Mouse (Mus musculus) forelimb bud, embryonic 11.5 days (tissue): ENCODE data around the gene Gm28043.
"Not testable (repeated sequence)": the region's sequence is repeated elsewhere in the genome, so short reads cannot be mapped to it uniquely, and the experiment has no call there.

Experiments
- DNase-seq: peaks from one replicate; pipeline ENCODE4 v3.0.0-alpha.2; 2012; ENCODE audit warnings: low read depth, low spot score

Gm28043 gene

DNA sequence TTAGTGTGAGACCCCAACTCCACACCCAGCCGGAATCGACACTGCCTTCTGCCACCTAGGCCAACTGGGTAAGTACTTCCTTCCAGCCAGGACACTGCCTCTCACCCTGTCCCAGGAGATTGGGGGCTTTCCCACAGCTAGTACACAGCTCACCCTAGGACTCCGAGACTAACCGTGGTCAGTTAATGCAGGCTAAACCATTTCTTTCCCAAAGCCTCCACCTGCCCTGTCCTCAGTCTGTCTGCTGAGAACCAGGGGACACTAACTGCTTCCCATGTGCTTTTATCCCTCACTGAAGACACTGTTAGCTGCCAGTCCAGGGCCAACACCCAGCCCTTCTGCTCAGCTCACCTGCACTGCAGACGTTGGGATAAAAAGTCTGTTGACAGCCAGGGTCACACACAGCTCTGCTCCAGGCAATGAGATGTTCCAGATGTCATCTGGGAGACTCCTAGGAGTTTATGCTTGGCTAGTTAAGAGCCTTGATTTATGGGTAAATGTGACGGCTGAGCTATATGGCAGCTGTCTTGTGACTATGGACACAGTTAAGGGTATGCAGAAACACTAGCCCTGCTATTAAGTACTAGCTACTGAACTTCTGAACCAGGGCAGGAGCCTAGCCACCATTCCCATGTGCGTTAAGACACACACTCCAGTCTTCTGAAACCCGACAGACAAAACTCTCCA, 97.2 kb downstream of the Gm28043 start:
- DNase-seq, result peak; percentile 59

GRCm38 (mm10) chr17:29712565-29712964, 97.9 kb downstream of the Gm28043 start:
- peak; percentile 62 for DNase-seq

GRCm38 (mm10) chr17:29713734-29714133, 99.1 kb downstream of the Gm28043 start:
- DNase-seq, result not testable (repeated sequence)

DNA sequence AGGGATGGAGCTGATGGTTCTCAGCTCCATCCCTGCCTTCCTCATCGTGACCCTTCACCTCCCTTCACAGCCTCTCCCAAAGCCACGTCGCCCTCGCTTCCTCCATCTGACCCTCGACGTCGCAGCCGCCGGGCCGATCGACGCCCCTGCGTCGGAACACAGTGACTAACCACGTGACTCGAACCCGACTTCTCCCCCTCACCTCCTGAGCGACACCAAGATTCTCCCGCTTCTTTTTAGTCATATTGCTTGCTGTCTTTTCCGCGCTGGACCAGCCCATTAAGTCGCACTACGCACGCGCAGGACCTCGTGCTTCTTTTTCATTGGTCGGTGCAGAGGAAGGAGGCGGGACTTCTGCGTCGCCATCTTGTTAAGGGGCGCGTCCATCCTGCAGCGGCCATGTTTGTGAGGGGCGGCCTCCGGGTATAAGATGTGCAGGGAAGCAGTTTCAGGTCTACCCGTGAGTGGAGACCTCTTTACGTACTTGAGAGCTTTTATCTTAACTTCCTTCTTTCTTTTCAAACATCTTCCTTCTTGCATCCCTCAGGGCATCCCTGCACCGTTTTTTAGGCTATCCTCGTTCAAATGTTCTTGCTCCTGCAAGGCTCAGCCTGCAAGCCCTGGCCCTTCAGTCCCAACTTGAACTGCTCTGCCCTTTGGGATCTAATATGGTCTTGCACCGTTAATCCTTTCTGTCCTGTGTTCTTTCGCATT, 102.2 kb downstream of the Gm28043 start, which contains the start of gene Ccdc167:
TSS of gene Ccdc167 (minus strand) at position 313 of the 714 bp plus-strand sequence.
- DNase-seq, result peak; percentile 98

- no peak for DNase-seq
Observed at GRCm38 (mm10) chr17:29718660-29719059, 104.0 kb downstream of the Gm28043 start.

DNA sequence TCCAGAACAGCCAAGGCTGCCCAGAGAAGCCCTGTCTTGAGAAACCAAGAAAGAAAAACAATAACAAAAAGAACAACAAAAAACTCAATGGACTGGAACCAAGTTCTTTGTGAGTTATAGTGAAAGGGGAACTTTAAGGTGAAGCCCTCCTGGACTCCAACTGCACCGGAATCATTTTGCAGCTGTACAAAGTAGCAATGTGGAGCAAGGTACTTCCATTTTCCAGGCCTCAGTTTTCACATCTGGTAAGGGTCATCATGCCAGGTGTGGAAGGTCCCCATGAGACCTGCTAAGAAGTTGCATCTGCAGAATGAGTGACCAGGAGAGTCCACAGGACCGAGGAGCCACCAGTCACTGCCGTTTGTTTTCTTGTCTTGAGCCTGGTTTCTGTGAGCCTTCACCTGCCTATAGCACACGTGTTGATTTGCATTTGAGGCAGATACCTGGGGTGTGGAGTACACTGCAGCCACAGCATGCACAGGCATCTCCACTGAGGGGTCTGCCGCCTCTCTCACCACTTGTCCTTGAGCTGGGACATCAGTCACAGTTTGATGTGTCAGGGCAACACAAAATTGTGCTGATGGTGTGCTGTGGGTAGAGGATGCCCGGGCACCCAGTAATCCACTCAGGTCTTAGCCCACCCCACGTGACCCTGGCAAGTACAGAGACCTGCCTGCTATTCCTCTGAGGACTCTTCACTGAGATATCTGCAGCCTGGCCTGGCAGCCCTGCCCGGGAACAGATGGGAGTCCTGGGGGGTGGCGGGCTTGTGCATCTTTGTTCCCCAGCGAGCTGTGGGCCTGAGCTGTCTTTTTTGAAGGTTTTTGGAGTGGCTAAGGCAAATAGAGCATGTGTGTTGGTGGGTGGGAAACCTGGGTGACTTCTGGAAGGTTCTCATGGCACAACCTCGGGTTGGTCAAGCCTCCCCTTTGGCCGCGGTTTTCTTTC, 105.2 kb downstream of the Gm28043 start:
- no peak for DNase-seq

DNA sequence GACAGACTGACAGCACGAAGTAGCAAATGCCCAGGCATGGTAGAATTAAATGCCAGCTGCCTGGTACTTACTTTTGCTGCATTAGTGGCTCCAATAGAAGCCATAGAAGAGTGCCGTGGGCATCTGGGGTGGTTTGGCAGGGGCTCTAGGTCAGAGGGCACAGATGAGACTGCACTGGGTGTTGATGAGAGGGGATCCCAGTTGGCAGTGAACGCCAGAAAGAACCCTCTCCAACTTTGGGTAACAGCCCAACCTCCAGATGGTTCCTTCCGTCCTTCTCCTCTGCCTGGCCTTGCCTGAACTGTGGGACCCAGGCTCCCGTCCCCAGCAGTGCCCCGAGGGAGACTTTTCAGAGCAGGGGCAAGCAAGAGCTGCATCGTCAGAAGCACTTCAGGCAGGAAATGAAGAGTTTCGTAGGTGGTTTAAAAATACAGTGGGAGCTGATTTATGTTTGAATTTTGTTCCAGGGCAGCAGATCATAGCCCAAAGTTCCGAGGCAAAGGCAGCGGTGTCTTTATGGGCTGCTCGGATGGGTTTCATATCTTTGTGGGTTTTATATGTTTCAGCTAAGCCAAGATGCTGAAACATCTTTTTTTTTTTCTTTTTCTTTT, 106.2 kb downstream of the Gm28043 start:
- DNase-seq, result no peak

DNA sequence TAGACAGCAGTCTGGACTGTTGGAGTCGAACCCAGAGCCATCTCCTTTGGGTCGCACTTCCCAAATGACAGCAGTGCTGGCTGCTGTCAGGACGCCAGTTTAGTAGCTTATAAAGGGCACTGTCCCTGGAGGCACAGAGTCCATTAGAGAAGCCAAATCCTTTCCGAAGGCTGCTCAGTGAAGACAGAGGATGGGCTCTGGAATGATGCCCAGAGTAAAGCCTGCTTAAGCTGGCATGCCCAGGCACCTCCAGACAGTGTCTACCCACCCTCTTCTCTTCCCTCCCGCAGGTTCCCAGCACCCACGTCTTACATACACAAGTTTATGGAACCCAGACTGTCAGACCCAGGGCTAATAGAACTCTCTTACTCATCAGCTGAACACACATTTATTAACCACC, 109.9 kb downstream of the Gm28043 start:
- DNase-seq, result no peak

GRCm38 (mm10) chr17:29725027-29725620, 110.4 kb downstream of the Gm28043 start:
- no peak for DNase-seq

GRCm38 (mm10) chr17:29728082-29728481, 113.4 kb downstream of the Gm28043 start:
- no peak for DNase-seq

GRCm38 (mm10) chr17:29730510-29731265, 116.0 kb downstream of the Gm28043 start:
- no peak for DNase-seq

GRCm38 (mm10) chr17:29731266-29731952, 116.7 kb downstream of the Gm28043 start:
- DNase-seq, result no peak

GRCm38 (mm10) chr17:29731953-29732325, 117.3 kb downstream of the Gm28043 start:
- no peak for DNase-seq

DNA sequence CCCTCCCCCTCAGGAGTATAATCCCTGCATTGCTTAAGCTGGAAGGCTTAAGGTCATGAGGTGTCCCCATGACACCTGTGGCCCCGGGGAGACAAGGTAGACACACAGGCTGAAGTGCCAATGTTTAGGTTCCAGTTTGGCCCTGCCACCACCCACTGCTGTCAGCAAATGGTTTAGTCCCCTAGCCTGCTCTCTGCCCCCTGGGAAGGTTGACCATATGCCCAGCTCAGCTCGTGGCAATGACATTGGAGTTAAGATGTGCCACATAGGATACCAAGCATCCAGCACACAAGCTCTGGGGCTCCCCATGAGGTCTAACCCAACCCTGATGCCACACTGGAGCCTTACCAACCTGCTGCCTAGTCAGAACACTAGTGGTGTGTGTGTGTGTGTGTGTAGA, 117.8 kb downstream of the Gm28043 start:
- DNase-seq, result no peak

DNA sequence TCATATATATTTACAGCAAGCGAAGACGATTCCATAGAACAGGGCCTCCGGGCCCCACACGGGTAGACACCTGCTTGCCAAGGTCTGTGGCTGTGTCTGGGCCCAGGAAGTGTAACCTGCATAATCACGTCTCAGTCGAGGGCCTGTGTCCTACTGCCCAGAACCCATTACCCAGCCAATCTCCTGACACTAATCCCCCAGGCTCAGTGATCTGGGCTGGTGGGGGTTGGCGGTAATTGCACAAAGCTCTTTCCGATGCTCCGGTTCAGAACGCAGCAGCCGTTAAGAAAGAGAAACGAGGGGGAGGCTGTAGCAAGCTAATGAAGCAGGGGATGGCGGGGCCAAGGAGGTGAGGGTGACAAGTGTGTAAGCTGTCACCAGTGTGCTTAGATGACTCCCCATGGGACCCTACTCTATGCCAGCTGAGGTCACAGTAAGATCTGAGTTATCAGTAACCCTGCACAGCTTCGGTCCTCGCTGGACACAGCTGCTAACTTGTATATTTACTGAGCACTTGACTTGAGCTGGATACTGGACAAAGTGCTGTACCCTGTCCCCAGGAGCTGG, 121.9 kb downstream of the Gm28043 start:
- no peak for DNase-seq

- DNase-seq, result no peak
Observed at GRCm38 (mm10) chr17:29737849-29738804, 123.5 kb downstream of the Gm28043 start.

DNA sequence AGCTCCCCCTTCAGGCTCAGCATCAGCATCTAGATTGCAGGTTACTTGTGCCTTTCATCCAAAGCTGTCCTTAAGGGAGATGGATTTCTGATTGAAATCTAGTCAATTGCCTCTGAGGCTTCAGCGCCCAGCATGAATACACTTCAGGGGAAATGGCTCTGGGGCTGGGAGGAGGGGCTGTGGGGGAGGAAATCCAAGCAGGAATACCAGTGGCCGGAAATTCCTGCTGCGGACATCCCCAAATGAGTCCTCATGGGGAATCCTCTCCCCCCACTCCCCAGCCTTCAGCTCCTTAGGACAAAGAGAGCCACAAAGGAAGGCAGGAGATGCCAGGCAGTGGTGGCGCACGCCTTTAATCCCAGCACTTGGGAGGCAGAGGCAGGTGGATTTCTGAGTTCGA, 132.8 kb downstream of the Gm28043 start:
- DNase-seq, result no peak
